Mouse (Mus musculus) midbrain, embryonic 15.5 days (tissue): ENCODE data around the gene Ikzf3. TPM values are rescaled to one million over a fixed set of nuclear protein-coding genes. Genes with fewer than 3 reads are reported as not detected.

ENCODE experiments used
- ATAC-seq: fragments of 200-750 bp; cut with Nextera tagmentation; replicated peaks from 2 replicates; pipeline ENCODE4 v1.8.0; 2017; ENCODE audit warnings: moderate TSS enrichment
- H3K27ac ChIP-seq: fragments of 300-500 bp; sonication (generic); 2 replicates; pipeline ENCODE4 v1.5.1; 2015; ENCODE audit warnings: mild to moderate bottlenecking, inconsistent platforms
- H3K27me3 ChIP-seq: fragments of 300-500 bp; sonication (generic); replicated peaks from 2 replicates; pipeline ENCODE4 v1.6.1; 2015; ENCODE audit warnings: inconsistent platforms
- H3K36me3 ChIP-seq: fragments of 300-500 bp; sonication (generic); replicated peaks from 2 replicates; pipeline ENCODE4 v1.6.1; 2015; ENCODE audit warnings: inconsistent platforms
- H3K4me1 ChIP-seq: fragments of 300-500 bp; sonication (generic); 2 replicates; pipeline ENCODE4 v1.6.1; 2015; ENCODE audit warnings: inconsistent platforms
- H3K4me2 ChIP-seq: fragments of 300-500 bp; sonication (generic); 2 replicates; pipeline ENCODE4 v1.6.1; 2015; ENCODE audit warnings: inconsistent platforms, mild to moderate bottlenecking, moderate library complexity
- H3K4me3 ChIP-seq: fragments of 300-500 bp; sonication (generic); 2 replicates; pipeline ENCODE4 v1.5.1; 2015; ENCODE audit warnings: mild to moderate bottlenecking, inconsistent platforms
- H3K9ac ChIP-seq: fragments of 300-500 bp; sonication (generic); 2 replicates; pipeline ENCODE4 v1.6.1; 2015; ENCODE audit warnings: mild to moderate bottlenecking, inconsistent platforms
- H3K9me3 ChIP-seq: fragments of 300-500 bp; sonication (generic); 2 replicates; pipeline ENCODE4 v1.6.1; 2016; ENCODE audit warnings: inconsistent platforms
- WGBS: fragments of 180-500 bp; shearing (Covaris S2); methylation state at CpG from one replicate; pipeline ENCODE4 v1.1.7; 2015; ENCODE audit warnings: mixed read lengths; 5-methylcytosine and 5-hydroxymethylcytosine counted together
- polyA plus RNA-seq: library from polyadenylated mRNA; unstranded; fragments of >200 nt; fragmentation: Nextera tagmentation; extraction: Ambion mirVana; gene quantifications from 2 replicates; pipeline ENCODE4 v1.2.1, GENCODE M21; 2015

The Ikzf3 gene
- polyA plus RNA-seq, 1 experiment from 2014 or later: 0.04 TPM

DNA sequence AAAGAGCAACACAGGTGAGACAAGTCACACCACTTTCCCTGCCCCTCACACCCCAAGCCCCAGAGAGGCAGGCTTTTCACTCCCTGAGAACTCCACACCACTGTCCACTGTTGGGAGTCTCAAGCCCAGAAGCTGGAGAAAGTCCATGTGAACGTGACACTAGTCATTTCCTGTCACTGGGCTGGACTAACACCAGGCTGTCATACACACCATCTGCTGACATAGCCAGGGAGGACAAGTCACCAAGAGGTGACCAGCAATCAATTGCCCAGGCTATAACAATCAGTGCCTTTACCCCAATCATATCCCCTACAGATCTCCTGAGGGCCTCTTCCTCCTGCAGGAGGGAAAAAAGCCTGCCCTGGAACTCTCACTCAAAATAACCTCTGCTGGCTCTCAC lies 38.3 kb upstream of the Ikzf3 start:
- 79% methylated on average over 1 of the region's 1 CpGs for WGBS
- ATAC-seq: no peak
- Histone ChIP-seq H3K9ac (no peak overlapping the region), H3K27ac (no peak overlapping the region), H3K9me3 (no peaks in the 10 kb centered on the region), H3K27me3 (no peaks in the 10 kb centered on the region), H3K4me1 (peaks cover 36% of the 10 kb centered on the region), H3K4me3 (no peak overlapping the region), H3K36me3 (peaks cover 16% of the 10 kb centered on the region; the same call in 1 of the 2 replicates), H3K4me2 (no peak overlapping the region)

DNA sequence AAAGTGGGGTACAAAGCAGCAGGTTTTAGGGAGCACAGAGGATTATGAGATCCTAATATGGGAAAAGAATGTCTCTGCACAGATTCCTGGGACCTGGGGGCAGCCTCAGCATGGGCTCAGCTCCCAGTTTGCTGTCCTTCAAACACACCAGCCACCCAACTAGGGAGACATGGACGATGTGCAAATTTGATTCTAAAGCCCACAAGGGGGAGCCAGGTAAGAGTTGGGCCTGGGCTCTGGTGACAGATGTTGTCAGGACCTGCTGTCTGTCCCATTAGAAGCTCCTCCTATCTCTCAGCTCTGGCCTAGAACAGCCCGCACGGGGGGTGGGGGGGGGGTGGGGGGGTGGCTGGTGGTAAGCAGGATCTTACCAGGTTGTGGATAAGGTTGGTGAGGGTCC lies 37.7 kb upstream of the Ikzf3 start:
- ATAC-seq: no peak
- no peak overlapping the region for H3K27ac ChIP-seq
- no peak overlapping the region for H3K9ac ChIP-seq
- no peak overlapping the region for H3K4me2 ChIP-seq
- H3K9me3 ChIP-seq: no peaks in the 10 kb centered on the region
- H3K4me3 ChIP-seq: no peak overlapping the region
- 38% methylated on average over 3 of the region's 3 CpGs for WGBS
- no peaks in the 10 kb centered on the region for H3K27me3 ChIP-seq
- peaks cover 36% of the 10 kb centered on the region for H3K4me1 ChIP-seq
- peaks cover 16% of the 10 kb centered on the region; the same call in 1 of the 2 replicates for H3K36me3 ChIP-seq

DNA sequence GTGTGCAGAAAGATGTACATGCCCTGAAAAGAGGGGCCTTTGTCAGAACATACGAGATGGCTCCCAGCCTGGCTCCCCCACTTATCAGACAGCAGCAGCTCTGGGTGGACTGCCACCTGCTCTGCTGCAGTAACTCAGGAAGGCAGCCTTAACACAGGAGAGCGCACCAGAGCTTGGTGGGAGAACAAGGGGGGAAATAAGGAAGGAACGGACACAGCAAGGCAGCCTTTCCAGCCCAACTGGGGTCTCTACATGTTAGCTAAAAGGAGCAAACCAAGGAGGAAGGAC lies 37.4 kb upstream of the Ikzf3 start:
- H3K4me1 ChIP-seq: peaks cover 32% of the 10 kb centered on the region
- no peak for ATAC-seq
- no peak overlapping the region for H3K4me3 ChIP-seq
- no peak overlapping the region for H3K9ac ChIP-seq
- 93% methylated on average over 3 of the region's 3 CpGs for WGBS
- H3K4me2 ChIP-seq: no peak overlapping the region
- H3K27me3 ChIP-seq: no peaks in the 10 kb centered on the region
- H3K36me3 ChIP-seq: peaks cover 16% of the 10 kb centered on the region; the same call in 1 of the 2 replicates
- no peak overlapping the region for H3K27ac ChIP-seq
- H3K9me3 ChIP-seq: no peaks in the 10 kb centered on the region

DNA sequence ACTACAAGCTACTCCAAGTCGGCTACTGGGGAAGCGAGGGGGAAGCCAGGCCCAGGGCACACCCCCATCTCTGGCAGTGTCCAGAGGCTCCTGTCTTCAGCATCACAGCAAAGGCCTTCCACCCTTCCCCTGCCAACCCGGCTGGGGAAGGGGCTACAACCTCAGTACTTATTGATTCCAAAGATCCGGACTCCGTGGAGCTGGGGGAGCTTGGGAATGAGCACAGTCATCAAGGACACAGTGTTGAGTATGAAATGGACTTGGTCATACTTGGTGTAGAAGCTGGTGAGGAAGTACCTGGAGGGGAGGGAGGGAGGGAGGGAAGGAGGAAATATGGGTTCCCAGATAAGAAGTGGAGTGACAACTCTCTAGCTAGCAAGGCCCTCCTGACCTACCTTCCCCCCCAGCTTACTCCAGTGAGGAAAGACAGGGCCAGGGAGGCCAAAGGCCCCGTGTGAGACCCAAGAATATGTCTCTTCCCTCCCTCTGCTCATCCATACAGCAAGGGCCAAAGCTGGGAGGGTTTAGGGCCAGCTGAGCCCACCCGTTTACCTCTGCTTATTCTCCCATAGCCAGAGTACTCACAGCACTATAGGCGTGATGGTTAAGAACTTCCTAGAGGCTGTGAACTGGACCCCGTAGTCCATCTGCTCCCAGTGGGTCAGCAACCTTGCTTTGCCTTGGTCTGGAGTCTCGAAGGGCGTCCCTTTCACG lies 36.9 kb upstream of the Ikzf3 start:
- no peak for ATAC-seq
- Histone ChIP-seq H3K9me3 (no peaks in the 10 kb centered on the region), H3K4me1 (peaks cover 27% of the 10 kb centered on the region), H3K27ac (no peak overlapping the region), H3K27me3 (no peaks in the 10 kb centered on the region), H3K4me3 (no peak overlapping the region), H3K4me2 (no peak overlapping the region), H3K9ac (no peak overlapping the region), H3K36me3 (peaks cover 16% of the 10 kb centered on the region; the same call in 1 of the 2 replicates)
- WGBS: 91% methylated on average over 12 of the region's 12 CpGs

DNA sequence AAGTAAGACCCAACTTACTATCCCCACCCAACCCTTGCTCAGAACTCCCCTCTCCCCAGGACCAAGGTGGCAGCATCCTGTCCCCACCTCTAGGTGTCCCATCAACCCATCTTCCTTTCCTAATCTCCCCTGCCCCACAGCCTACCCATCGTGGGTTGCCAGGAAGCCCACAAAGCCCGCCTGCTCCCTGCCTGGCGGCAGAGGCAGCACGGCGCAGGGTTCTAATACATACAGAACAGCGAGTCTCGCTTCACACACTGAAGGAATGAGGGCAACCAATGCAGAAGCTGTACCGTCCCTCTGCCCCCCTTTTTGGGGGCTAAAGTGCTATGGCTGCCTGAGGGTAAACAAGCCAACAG lies 36.2 kb upstream of the Ikzf3 start:
- no peak overlapping the region for H3K27ac ChIP-seq
- no peak overlapping the region for H3K9ac ChIP-seq
- H3K4me2 ChIP-seq: no peak overlapping the region
- ATAC-seq: no peak
- WGBS: 75% methylated on average over 8 of the region's 8 CpGs
- H3K4me1 ChIP-seq: peaks cover 23% of the 10 kb centered on the region
- peaks cover 16% of the 10 kb centered on the region; the same call in 1 of the 2 replicates for H3K36me3 ChIP-seq
- no peaks in the 10 kb centered on the region for H3K27me3 ChIP-seq
- no peaks in the 10 kb centered on the region for H3K9me3 ChIP-seq
- H3K4me3 ChIP-seq: no peak overlapping the region

DNA sequence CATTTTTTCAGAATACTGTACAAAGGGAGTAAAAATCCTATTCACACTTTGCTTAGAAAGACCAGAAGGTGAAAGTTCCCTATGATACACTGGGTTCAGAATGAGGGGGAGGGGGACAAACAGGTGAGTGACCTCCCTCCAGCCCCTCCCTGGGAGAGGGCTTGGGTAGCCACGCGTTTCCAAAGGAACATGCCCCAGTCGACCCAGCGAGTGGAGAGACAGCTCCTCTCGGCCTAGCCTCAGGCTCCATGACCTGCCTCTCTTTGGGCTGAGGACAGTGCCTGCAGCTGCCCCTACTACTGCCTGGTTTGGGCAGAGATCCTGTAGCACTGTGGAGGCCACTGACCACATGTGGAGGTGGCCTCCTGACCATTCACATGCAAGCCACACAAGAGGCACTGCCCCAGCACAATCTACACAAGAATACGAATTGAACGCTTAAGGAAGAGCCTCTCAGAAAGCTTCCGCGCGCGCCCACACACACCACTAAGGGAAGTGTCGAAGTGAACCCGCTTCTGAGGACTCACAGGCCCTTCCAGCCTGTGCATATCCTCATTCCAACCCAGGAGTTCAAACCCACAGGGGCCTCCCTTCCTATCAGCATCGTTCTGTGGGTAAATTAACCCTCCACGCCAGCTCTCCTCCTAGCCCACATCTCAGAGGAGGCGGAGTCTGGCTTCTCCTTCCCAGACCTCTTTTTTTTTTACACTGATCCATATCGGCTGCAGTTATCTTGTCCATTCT lies 35.6 kb upstream of the Ikzf3 start:
- H3K36me3 ChIP-seq: peaks cover 16% of the 10 kb centered on the region; the same call in 1 of the 2 replicates
- 68% methylated on average over 17 of the region's 17 CpGs for WGBS
- H3K27ac ChIP-seq: no peak overlapping the region
- peaks cover 23% of the 10 kb centered on the region for H3K4me1 ChIP-seq
- H3K4me3 ChIP-seq: no peak overlapping the region
- no peak overlapping the region for H3K9ac ChIP-seq
- no peaks in the 10 kb centered on the region for H3K27me3 ChIP-seq
- no peak overlapping the region for H3K4me2 ChIP-seq
- H3K9me3 ChIP-seq: no peaks in the 10 kb centered on the region
- ATAC-seq: no peak

DNA sequence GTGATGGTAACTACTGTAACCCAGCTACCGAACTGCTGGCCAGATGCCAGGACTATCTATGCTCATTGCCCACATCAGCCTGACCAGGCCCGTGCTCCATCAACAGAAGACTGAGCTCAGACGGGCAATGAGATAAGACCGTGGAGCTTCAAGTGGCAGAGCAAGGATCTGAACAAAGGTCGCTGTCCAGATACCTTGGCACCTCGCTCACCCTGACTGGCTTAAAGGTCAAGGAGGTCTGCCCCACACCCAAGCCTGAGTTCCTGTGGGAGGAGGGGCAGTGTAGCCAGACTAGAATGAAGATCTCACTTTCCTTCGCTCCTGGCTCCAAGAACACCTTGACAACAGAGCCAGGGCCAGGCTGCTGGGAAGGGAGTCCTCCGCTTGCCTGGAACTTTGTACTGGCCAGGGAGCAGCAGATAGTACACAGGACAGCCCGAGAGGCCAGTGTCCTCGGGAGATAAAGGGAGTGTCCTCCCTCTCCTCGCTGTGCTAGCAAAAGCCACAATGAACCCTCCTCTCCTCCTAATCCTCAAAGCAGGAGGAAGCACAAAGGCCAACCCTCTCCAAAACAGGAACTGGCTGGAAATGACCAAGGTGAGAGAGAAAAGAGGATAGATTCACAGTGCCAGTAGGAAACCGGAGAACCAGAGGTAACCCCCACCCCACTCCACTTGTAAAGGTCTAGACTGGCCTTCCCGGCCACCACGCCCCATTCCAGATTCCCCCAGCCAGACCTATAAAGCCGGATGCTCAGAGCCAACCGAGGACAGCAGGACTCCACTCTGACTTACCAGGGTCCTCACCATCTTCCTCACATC lies 34.7 kb upstream of the Ikzf3 start:
- no peak overlapping the region for H3K27ac ChIP-seq
- no peak overlapping the region for H3K4me2 ChIP-seq
- peaks cover 16% of the 10 kb centered on the region; the same call in 1 of the 2 replicates for H3K36me3 ChIP-seq
- no peaks in the 10 kb centered on the region for H3K9me3 ChIP-seq
- no peak overlapping the region for H3K9ac ChIP-seq
- no peak overlapping the region for H3K4me3 ChIP-seq
- no peaks in the 10 kb centered on the region for H3K27me3 ChIP-seq
- peaks cover 13% of the 10 kb centered on the region for H3K4me1 ChIP-seq
- ATAC-seq: no peak
- WGBS: 67% methylated on average over 16 of the region's 16 CpGs

DNA sequence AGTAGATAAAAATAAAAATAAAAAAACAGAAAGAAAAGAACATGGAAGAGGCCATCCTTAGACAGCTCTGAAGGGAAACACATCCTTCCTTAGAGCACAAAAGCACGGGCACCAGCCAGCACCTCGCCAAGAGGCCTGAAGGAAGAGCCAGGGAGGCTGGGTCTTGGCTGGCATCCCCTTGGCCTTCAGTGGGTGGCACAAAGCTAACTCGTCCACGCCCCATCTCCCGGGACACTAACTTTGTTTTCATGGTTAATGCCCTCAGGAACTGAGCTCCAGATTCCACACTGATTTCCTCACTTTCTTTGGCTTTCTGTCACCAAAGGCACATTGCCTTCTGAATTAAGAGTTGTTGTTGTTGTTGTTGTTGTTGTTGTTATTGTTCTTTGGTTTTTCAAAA lies 31.9 kb upstream of the Ikzf3 start:
- no peaks in the 10 kb centered on the region for H3K4me1 ChIP-seq
- no peak for ATAC-seq
- H3K4me3 ChIP-seq: no peak overlapping the region
- H3K4me2 ChIP-seq: no peak overlapping the region
- peaks cover 13% of the 10 kb centered on the region; the same call in 1 of the 2 replicates for H3K36me3 ChIP-seq
- H3K27ac ChIP-seq: no peak overlapping the region
- no peaks in the 10 kb centered on the region for H3K27me3 ChIP-seq
- 91% methylated on average over 5 of the region's 5 CpGs for WGBS
- no peaks in the 10 kb centered on the region for H3K9me3 ChIP-seq
- no peak overlapping the region for H3K9ac ChIP-seq

DNA sequence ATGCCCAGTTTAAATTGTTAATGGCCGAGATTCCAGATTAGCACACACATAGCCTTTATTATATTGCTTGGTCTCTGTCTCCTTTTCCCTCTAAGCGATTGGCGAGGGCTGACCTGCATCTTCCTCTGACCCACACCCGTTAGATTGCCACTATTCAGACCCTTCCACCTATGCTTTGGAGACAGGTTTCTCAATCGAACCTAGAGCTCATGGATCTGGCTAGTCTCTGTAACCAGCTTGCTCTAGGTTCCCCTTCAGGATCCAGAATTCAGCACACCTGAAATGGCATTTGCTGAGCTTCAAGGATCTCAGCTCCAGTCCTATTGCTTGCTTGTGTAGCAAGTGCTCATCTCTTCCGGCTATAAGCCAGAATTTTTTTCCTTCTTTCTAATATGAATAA lies 23.6 kb upstream of the Ikzf3 start:
- Histone ChIP-seq H3K9ac (no peak overlapping the region), H3K27ac (no peak overlapping the region), H3K9me3 (no peaks in the 10 kb centered on the region), H3K4me2 (no peak overlapping the region), H3K27me3 (no peaks in the 10 kb centered on the region), H3K4me3 (no peak overlapping the region), H3K4me1 (no peaks in the 10 kb centered on the region), H3K36me3 (no peaks in the 10 kb centered on the region)
- ATAC-seq: no peak
- WGBS: 82% methylated on average over 6 of the region's 6 CpGs

DNA sequence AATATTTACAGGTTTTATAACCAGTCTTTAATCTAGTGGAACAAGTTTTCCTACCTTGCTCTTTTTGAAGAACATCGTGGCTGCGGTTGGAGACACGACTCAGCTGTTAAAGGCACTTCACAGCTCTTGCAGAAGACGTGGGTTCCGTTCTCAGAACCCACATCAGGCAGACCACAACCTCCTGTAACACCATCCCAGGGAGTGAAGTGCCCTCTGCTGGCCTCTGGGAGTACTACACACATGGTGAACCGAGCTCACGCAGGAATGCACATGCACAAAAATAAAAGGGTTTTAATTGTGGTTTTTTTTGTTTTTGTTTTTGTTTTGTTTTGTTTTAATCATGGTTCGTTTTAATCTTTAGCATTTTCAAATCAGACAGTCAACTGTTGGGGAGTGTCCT lies 22.5 kb upstream of the Ikzf3 start:
- H3K4me2 ChIP-seq: no peak overlapping the region
- 92% methylated on average over 8 of the region's 8 CpGs for WGBS
- no peak for ATAC-seq

DNA sequence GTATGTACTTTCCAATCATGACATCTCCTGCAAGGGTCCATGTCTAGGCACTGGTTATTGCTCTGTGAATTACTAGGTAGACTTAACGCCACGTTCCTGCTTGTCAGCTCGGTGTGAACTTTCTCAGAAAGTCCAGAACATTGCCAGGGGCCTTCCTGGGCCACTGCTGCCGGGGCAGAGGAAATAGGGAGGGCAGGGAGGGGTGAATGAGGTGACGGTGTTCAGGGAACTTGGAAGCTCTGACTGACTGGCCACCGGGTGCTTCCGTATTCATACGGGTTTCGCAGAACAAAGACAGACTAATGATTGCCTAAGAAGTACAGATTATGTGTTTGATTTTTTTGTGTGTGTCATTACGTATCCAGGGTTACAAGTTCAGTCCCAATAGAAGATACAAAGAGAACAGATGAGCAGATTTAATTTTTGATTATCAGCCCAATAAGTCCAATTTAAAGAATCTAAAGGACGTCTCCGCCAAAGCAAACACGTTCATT lies 18.1 kb upstream of the Ikzf3 start:
- no peak overlapping the region for H3K4me3 ChIP-seq
- ATAC-seq: no peak
- no peaks in the 10 kb centered on the region for H3K36me3 ChIP-seq
- no peak overlapping the region for H3K27ac ChIP-seq
- 72% methylated on average over 13 of the region's 13 CpGs for WGBS
- no peaks in the 10 kb centered on the region; the same call in 1 of the 2 replicates for H3K4me1 ChIP-seq
- no peaks in the 10 kb centered on the region for H3K27me3 ChIP-seq
- no peak overlapping the region for H3K4me2 ChIP-seq
- no peaks in the 10 kb centered on the region for H3K9me3 ChIP-seq
- no peak overlapping the region for H3K9ac ChIP-seq

More for the DNA sequence above, 22.5 kb upstream of the Ikzf3 start:
- no peak overlapping the region for H3K9ac ChIP-seq
- H3K36me3 ChIP-seq: no peaks in the 10 kb centered on the region
- H3K9me3 ChIP-seq: no peaks in the 10 kb centered on the region
- H3K4me1 ChIP-seq: no peaks in the 10 kb centered on the region
- no peak overlapping the region for H3K27ac ChIP-seq
- H3K4me3 ChIP-seq: no peak overlapping the region
- H3K27me3 ChIP-seq: no peaks in the 10 kb centered on the region

DNA sequence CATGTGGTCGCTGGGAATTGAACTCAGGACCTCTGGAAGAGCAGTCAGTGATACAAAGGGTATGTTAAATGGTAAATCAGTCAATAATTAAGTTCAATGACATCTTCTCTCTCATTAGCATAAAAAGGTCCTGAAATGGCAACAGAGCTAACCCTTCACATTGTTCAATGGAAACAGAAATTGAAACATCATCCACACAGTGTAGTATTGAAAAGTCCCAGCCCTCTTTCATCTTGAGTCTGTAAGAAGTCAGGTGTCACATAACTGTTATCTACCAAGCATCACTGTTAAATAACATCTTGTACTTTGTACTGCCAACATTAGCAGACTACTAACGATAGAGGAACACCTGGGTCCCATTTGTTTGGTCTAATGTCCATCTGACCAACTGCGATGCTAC lies 17.2 kb upstream of the Ikzf3 start:
- H3K9me3 ChIP-seq: no peaks in the 10 kb centered on the region
- ATAC-seq: no peak
- no peak overlapping the region for H3K4me2 ChIP-seq
- H3K4me1 ChIP-seq: no peaks in the 10 kb centered on the region; the same call in 1 of the 2 replicates
- H3K27ac ChIP-seq: no peak overlapping the region
- WGBS: 91% methylated on average over 3 of the region's 3 CpGs
- H3K9ac ChIP-seq: no peak overlapping the region
- no peaks in the 10 kb centered on the region for H3K27me3 ChIP-seq
- no peak overlapping the region for H3K4me3 ChIP-seq
- no peaks in the 10 kb centered on the region for H3K36me3 ChIP-seq
